Mouse (Mus musculus) neural tube, embryonic 15.5 days (tissue): ENCODE data around the gene Asz1. TPM values are rescaled to one million over a fixed set of nuclear protein-coding genes. Genes with fewer than 3 reads are reported as not detected.

Experiments
- ATAC-seq: fragments of 200-750 bp; cut with Nextera tagmentation; 2 replicates; pipeline ENCODE4 v1.8.0; 2017; ENCODE audit warnings: mild to moderate bottlenecking, moderate TSS enrichment, moderate library complexity; ENCODE audit not compliant: low FRiP score
- H3K27ac ChIP-seq: fragments of 300-500 bp; sonication (generic); replicated peaks from 2 replicates; pipeline ENCODE4 v1.5.1; 2015; ENCODE audit warnings: mild to moderate bottlenecking, inconsistent platforms
- H3K27me3 ChIP-seq: fragments of 300-500 bp; sonication (generic); replicated peaks from 2 replicates; pipeline ENCODE4 v1.6.1; 2015; ENCODE audit warnings: inconsistent platforms
- H3K36me3 ChIP-seq: fragments of 300-500 bp; sonication (generic); 2 replicates; pipeline ENCODE4 v1.6.1; 2015; ENCODE audit warnings: inconsistent platforms
- H3K4me1 ChIP-seq: fragments of 300-500 bp; sonication (generic); 2 replicates; pipeline ENCODE4 v1.6.1; 2015; ENCODE audit warnings: inconsistent platforms
- H3K4me2 ChIP-seq: fragments of 300-500 bp; sonication (generic); 2 replicates; pipeline ENCODE4 v1.6.1; 2015; ENCODE audit warnings: inconsistent platforms, mild to moderate bottlenecking, moderate library complexity
- H3K4me3 ChIP-seq: fragments of 300-500 bp; sonication (generic); replicated peaks from 2 replicates; pipeline ENCODE4 v1.5.1; 2015; ENCODE audit warnings: mild to moderate bottlenecking, inconsistent platforms
- H3K9ac ChIP-seq: fragments of 300-500 bp; sonication (generic); replicated peaks from 2 replicates; pipeline ENCODE4 v1.6.1; 2015; ENCODE audit warnings: mild to moderate bottlenecking, inconsistent platforms
- H3K9me3 ChIP-seq: fragments of 300-500 bp; sonication (generic); replicated peaks from 2 replicates; pipeline ENCODE4 v1.6.1; 2016; ENCODE audit warnings: inconsistent platforms
- WGBS: fragments of 180-500 bp; shearing (Covaris S2); methylation state at CpG from one replicate; pipeline ENCODE4 v1.1.7; 2015; ENCODE audit warnings: mixed read lengths; 5-methylcytosine and 5-hydroxymethylcytosine counted together
- polyA plus RNA-seq: library from polyadenylated mRNA; unstranded; fragments of >200 nt; fragmentation: Nextera tagmentation; extraction: Ambion mirVana; gene quantifications from 2 replicates; pipeline ENCODE4 v1.2.1, GENCODE M21; 2015

Asz1 gene
- polyA plus RNA-seq: not detected in 2 replicates

- no peak for ATAC-seq
- 96% methylated on average over 22 of the region's 22 CpGs for WGBS
These were observed at the start of gene Asz1 for GRCm38 (mm10) chr6:18108934-18109333. TSS of gene Asz1 (minus strand) at chr6:18109061.

DNA sequence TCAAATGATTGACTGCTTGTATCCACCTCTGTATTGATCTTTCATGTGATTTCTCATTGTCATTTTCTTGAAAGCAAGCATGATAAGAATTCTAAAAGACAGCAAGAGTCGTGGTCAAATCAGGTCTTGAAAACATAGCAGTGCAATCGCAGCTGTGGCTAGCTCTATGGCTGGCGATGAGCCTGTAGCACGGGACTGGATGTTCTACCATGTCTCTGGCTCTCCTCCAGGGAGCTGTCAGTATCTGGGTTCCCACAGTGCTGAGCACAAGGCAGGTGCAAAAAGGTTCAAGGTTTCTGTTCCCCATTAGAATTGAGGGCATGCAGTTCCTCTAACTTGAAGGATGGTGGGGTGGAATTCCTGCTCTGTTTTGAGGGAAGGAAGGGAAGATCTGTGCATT is 44.2 kb upstream of the Asz1 start:
- no peaks in the 10 kb centered on the region for H3K4me1 ChIP-seq
- 82% methylated on average over 4 of the region's 4 CpGs for WGBS
- no peaks in the 10 kb centered on the region for H3K36me3 ChIP-seq
- H3K27ac ChIP-seq: no peak overlapping the region
- no peaks in the 10 kb centered on the region for H3K27me3 ChIP-seq
- H3K9ac ChIP-seq: no peak overlapping the region
- H3K4me3 ChIP-seq: no peak overlapping the region
- no peak overlapping the region for H3K4me2 ChIP-seq
- ATAC-seq: no peak
- no peaks in the 10 kb centered on the region for H3K9me3 ChIP-seq

More at GRCm38 (mm10) chr6:18108934-18109333, at the start of gene Asz1:
- Histone ChIP-seq H3K4me2 (no peak within 1 kb of the TSS), H3K9me3 (no peaks in the 10 kb centered on the region), H3K36me3 (no peaks in the 10 kb centered on the region), H3K9ac (no peak within 1 kb of the TSS), H3K4me1 (no peaks in the 10 kb centered on the region), H3K27ac (no peak within 1 kb of the TSS), H3K4me3 (no peak within 1 kb of the TSS), H3K27me3 (no peaks in the 10 kb centered on the region)

DNA sequence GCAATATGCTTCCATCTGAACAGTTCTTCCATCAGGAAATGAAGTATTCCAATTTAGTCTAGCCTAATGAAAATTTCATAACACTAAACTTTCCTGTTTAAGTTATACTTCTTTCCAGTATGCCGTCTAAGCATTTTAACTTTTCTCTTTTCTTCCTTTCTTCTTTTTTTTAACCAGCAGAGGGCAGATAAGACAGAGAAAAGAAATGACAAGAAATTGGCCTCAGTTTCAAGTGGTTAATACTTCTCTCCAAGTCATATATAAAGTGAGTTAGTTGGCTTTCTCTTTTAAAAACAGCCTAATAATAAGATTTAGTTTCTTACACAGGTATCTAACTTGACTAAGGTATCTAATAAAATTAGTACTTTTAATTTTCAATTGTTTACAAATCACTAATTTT is 26.4 kb upstream of the Asz1 start:
- H3K4me2 ChIP-seq: no peak overlapping the region
- H3K9ac ChIP-seq: no peak overlapping the region
- H3K36me3 ChIP-seq: no peaks in the 10 kb centered on the region
- no peaks in the 10 kb centered on the region for H3K27me3 ChIP-seq
- H3K4me1 ChIP-seq: no peaks in the 10 kb centered on the region
- ATAC-seq: no peak
- no peaks in the 10 kb centered on the region for H3K9me3 ChIP-seq
- H3K4me3 ChIP-seq: no peak overlapping the region
- WGBS: 58% methylated on average over 1 of the region's 1 CpGs
- H3K27ac ChIP-seq: no peak overlapping the region

- Histone ChIP-seq H3K4me3 (no peak overlapping the region), H3K27ac (no peak overlapping the region), H3K9me3 (no peaks in the 10 kb centered on the region), H3K27me3 (no peaks in the 10 kb centered on the region), H3K4me2 (no peak overlapping the region), H3K9ac (no peak overlapping the region), H3K4me1 (no peaks in the 10 kb centered on the region), H3K36me3 (no peaks in the 10 kb centered on the region)
- no peak for ATAC-seq
- WGBS: 85% methylated on average over 4 of the region's 4 CpGs
These were observed 19.2 kb upstream of the Asz1 start for GRCm38 (mm10) chr6:18128059-18128458.

GRCm38 (mm10) chr6:18127206-18127983 is 18.5 kb upstream of the Asz1 start:
- Histone ChIP-seq H3K27me3 (no peaks in the 10 kb centered on the region), H3K36me3 (no peaks in the 10 kb centered on the region), H3K4me3 (no peak overlapping the region), H3K4me1 (no peaks in the 10 kb centered on the region), H3K9me3 (no peaks in the 10 kb centered on the region), H3K4me2 (no peak overlapping the region), H3K27ac (no peak overlapping the region), H3K9ac (no peak overlapping the region)
- whole genome bisulfite sequencing: 46% methylated on average over 2 of the region's 2 CpGs
- no peak for ATAC-seq

GRCm38 (mm10) chr6:18096861-18097260 is 12.0 kb downstream of the Asz1 start:
- Histone ChIP-seq H3K4me1 (no peaks in the 10 kb centered on the region), H3K36me3 (no peaks in the 10 kb centered on the region), H3K4me3 (no peak overlapping the region), H3K27ac (no peak overlapping the region), H3K4me2 (no peak overlapping the region), H3K9me3 (no peaks in the 10 kb centered on the region), H3K9ac (no peak overlapping the region), H3K27me3 (no peaks in the 10 kb centered on the region)
- no peak for ATAC-seq
- WGBS: 63% methylated on average over 1 of the region's 1 CpGs

- Histone ChIP-seq H3K27ac (no peak overlapping the region), H3K4me1 (no peaks in the 10 kb centered on the region), H3K9ac (no peak overlapping the region), H3K27me3 (no peaks in the 10 kb centered on the region), H3K9me3 (no peaks in the 10 kb centered on the region), H3K4me2 (no peak overlapping the region), H3K36me3 (no peaks in the 10 kb centered on the region), H3K4me3 (no peak overlapping the region)
- 91% methylated on average over 5 of the region's 5 CpGs for WGBS
- no peak for ATAC-seq
These were observed 19.8 kb downstream of the Asz1 start for GRCm38 (mm10) chr6:18089098-18089497.

GRCm38 (mm10) chr6:18087160-18087804 is 21.6 kb downstream of the Asz1 start:
- Histone ChIP-seq H3K4me1 (no peaks in the 10 kb centered on the region), H3K4me3 (no peak overlapping the region), H3K27me3 (no peaks in the 10 kb centered on the region), H3K9ac (no peak overlapping the region), H3K4me2 (no peak overlapping the region), H3K27ac (no peak overlapping the region), H3K36me3 (no peaks in the 10 kb centered on the region), H3K9me3 (no peaks in the 10 kb centered on the region)
- ATAC-seq: no peak
- WGBS: 61% methylated on average over 5 of the region's 5 CpGs

DNA sequence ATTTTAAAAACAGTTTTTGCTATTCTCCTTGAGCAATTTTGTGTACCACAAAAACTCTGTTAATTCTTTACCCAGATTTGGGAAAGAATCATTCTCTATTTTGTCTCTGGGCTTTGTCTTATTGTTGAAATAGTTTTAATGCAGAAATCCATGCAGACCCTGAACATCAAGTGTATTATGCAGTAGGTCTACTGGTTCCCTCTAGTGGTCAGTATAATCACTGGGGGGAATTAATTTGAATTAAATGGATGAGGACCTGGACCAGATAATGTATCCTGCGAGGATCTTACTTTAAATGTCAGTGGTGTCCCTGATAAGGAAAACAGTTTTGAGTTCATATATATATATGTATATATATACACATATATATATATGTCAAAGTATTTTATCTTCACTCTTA is 30.2 kb downstream of the Asz1 start:
- Histone ChIP-seq H3K4me2 (no peak overlapping the region), H3K4me3 (no peak overlapping the region), H3K27ac (no peak overlapping the region), H3K36me3 (no peaks in the 10 kb centered on the region), H3K4me1 (no peaks in the 10 kb centered on the region), H3K9ac (no peak overlapping the region), H3K27me3 (no peaks in the 10 kb centered on the region), H3K9me3 (no peaks in the 10 kb centered on the region)
- no peak for ATAC-seq
- 52% methylated on average over 1 of the region's 1 CpGs for WGBS

DNA sequence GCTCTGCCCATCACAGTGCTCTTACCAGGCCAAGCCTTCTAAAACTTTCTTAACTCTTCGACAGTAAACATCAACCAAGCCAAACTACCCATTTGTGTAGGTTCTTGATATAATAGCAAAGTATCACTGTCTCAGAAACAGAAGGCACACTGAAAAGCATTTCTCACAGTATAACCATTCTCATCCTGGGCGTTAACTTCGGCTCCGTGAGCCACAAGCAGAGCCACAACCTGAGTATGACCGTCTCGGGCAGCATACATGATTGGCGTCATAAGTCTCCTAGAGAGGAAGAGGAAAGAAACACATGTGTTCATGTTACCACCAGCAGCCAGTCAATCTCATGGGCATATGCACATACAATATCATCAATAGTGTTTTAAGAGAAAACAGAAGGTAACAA is 31.9 kb downstream of the Asz1 start:
- no peak overlapping the region for H3K4me2 ChIP-seq
- WGBS: 87% methylated on average over 7 of the region's 7 CpGs
- no peak overlapping the region for H3K4me3 ChIP-seq
- no peak overlapping the region for H3K27ac ChIP-seq
- no peaks in the 10 kb centered on the region for H3K4me1 ChIP-seq
- H3K9ac ChIP-seq: no peak overlapping the region
- ATAC-seq: no peak
- H3K9me3 ChIP-seq: no peaks in the 10 kb centered on the region
- H3K36me3 ChIP-seq: no peaks in the 10 kb centered on the region
- no peaks in the 10 kb centered on the region for H3K27me3 ChIP-seq

- no peaks in the 10 kb centered on the region for H3K4me1 ChIP-seq
These were observed 32.3 kb downstream of the Asz1 start for GRCm38 (mm10) chr6:18076577-18076976.

GRCm38 (mm10) chr6:18057899-18058298 is 51.0 kb downstream of the Asz1 start:
- Histone ChIP-seq H3K27me3 (no peaks in the 10 kb centered on the region), H3K4me1 (no peaks in the 10 kb centered on the region), H3K4me2 (no peak overlapping the region), H3K9me3 (no peaks in the 10 kb centered on the region), H3K27ac (no peak overlapping the region), H3K4me3 (no peak overlapping the region), H3K9ac (no peak overlapping the region), H3K36me3 (no peaks in the 10 kb centered on the region)
- WGBS: 91% methylated on average over 4 of the region's 4 CpGs
- ATAC-seq: no peak

More at GRCm38 (mm10) chr6:18076577-18076976, 32.3 kb downstream of the Asz1 start:
- ATAC-seq: no peak
- Histone ChIP-seq H3K36me3 (no peaks in the 10 kb centered on the region), H3K27ac (no peak overlapping the region), H3K9ac (no peak overlapping the region), H3K9me3 (no peaks in the 10 kb centered on the region), H3K27me3 (no peaks in the 10 kb centered on the region), H3K4me2 (no peak overlapping the region), H3K4me3 (no peak overlapping the region)
- WGBS: 61% methylated on average over 5 of the region's 5 CpGs
